Mouse (Mus musculus): Measurements from ENCODE around the gene Polr3gl.

- TF ChIP-seq POLR2A (IDR thresholded peaks at IDR 0.05; ENCODE audit: low read depth, low read length), result no peak
- TF ChIP-seq CTCF (conservative IDR thresholded peaks at IDR 0.05; ENCODE audit: insufficient read depth, insufficient read length, low read depth, low read length), result no peak
Measured at GRCm38 (mm10) chr3:96543345-96543744, 50.6 kb downstream of the Polr3gl start.

All from kidney, adult 2 months (tissue).